Mouse (Mus musculus) urinary bladder, postnatal 36 days (tissue): ENCODE results near the gene Glipr1l3.
"Not testable (repeated sequence)": the region's sequence is repeated elsewhere in the genome, so short reads cannot be mapped to it uniquely, and the experiment has no call there.

Experiments
- DNase-seq, 2 experiments: peaks; one replicate each; pipeline ENCODE4 v3.0.0; 2022; ENCODE audit warnings: low spot score in 2 of 2, mixed read lengths in 1 of 2

Glipr1l3 gene

DNA sequence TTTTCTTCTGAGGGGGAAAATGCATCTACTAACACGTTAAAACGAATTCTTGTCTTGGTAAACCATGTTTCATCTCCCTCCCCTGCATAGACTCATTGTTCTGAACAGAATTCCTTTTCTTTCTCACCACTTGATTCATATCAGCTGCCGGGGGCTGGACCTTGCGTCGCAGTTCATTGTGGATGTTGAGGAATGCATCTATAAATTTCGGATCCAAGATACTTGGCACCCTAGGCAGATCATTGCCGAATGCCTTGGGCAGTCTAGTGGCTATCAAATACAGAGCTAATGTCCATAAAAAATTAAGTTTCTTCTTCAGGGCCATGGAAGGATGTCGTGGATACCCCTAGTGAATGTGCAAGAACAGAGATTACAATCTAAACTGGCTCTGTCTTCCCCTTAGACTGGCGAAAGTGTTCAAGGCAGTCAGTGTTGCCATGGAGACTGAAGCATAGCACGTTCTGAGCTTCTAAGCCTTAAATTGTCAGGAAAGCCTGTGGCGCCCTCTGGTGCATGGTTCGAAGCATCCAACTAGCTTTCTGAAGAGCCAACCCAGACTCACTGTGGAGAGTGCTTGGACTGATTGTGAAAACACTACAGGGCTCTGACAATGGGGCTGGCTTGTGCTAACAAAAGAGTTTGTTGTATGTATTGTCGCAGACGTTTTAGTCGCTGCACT lies at the start of gene Glipr1l3:
Gene Glipr1l3 (minus strand): TSS at position 446 of the 679 bp plus-strand sequence.
- peak; percentile 34 to 35 for DNase-seq

GRCm38 (mm10) chr10:112203463-112203862 lies 43.3 kb upstream of the Glipr1l3 start:
- no peak for DNase-seq

DNA sequence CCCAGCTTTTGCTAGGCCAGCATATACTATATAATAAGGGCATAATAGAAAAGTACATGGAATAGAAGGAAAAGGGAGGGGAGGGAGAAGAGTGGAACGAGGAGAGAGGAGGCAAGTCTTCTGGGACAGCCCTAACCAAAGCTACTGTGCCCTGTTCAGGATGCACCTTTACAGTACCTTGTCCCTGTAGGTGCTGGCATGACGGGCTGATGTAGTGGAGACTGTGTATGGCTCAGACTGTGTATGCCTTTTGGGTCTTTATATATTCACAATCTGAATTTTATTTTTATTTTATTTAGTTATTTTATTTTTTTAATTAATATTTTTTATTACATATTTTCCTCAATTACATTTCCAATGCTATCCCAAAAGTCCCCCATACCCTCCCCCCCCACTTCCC lies 33.8 kb upstream of the Glipr1l3 start:
- DNase-seq: not testable (repeated sequence)

- DNase-seq: not testable (repeated sequence)
These were observed 16.9 kb upstream of the Glipr1l3 start for GRCm38 (mm10) chr10:112177027-112177426.

GRCm38 (mm10) chr10:112163168-112163766 lies 3.1 kb upstream of the Glipr1l3 start, which contains the start of gene Caps2:
Gene Caps2 (plus strand): TSS chr10:112163621.
- DNase-seq: no peak

DNA sequence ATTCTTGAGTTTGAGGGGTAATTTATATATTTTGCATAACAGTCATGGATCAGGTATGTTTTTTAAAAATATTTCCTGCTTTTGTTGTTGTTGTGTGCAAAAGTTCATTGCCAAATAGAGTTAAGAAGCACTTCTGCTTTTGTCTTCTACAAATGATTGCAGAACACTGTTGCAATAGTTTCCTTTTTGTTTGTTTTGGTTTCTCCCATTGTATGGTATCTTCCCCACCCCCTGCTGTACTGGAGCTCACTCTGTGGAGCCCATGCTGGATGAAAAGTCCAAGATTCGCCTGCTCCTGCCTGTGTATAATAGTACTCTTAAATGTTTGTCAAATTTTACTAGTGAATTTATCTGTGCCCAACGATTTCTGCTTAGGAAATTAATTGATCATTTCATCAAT lies 20.3 kb downstream of the Glipr1l3 start:
- DNase-seq: no peak

DNA sequence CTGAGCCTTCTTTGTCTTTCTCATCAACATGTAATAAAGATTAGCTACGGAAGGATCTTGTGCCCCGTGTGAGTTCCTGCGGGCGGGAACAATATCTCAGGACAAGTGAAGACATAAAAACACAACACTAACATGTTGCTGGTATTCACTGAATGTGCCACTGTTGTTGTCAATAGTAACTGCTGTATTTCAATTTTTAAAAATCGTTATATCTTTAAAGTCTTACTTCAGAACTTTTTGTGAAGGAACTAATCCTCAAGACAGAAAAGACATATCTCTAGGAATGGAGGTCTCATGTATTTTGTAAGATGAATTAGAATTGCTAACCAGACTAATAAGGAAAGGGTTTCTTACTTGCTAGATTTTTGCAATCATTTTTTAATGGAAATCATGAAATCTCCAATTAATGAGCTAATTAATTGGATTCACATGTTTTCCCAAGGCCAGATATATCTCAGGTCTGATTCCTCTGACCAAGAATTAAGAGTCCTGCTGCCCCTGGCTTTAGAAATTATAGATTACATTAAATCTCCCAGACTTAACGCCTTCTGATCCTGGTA lies 21.2 kb downstream of the Glipr1l3 start:
- no peak for DNase-seq

DNA sequence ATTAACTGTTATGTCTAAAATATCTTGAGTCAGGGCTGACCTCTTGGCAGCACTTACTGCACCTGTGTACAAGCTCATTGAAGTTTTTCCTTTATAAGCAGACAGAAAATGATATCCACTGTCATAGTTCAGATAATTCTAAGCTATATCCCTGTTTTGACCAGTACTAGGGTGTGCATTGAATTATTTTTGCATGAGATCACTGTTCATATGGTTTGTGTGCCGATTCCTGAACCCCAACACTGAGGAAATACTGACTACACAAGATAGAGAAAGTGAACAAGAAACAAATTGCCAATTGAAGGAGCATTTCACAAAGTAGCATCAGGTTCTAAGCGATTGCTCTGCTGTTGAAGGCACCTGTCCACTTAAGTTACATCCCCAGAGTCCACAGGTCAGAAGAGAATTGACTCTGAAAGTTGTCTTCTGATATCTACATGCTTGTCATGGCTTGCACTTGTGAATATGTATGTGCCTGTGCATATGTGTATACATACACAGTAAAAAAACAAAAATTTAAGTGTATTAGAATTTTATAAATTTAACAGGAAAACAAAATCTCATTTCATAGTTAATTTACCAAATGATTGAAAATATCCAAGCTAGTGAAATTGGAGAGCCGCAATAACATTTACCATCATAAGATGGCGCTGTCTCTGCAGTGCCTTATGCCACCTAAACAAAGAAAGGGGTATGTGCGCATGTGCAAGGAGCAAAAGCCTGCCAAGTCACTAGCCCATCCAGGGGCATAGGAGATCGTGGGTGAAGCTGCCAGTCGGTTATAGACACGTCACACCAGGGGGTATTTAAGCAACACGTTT lies 21.9 kb downstream of the Glipr1l3 start:
- no peak for DNase-seq

- no peak for DNase-seq
These were observed 27.9 kb downstream of the Glipr1l3 start for GRCm38 (mm10) chr10:112132194-112132593.

DNA sequence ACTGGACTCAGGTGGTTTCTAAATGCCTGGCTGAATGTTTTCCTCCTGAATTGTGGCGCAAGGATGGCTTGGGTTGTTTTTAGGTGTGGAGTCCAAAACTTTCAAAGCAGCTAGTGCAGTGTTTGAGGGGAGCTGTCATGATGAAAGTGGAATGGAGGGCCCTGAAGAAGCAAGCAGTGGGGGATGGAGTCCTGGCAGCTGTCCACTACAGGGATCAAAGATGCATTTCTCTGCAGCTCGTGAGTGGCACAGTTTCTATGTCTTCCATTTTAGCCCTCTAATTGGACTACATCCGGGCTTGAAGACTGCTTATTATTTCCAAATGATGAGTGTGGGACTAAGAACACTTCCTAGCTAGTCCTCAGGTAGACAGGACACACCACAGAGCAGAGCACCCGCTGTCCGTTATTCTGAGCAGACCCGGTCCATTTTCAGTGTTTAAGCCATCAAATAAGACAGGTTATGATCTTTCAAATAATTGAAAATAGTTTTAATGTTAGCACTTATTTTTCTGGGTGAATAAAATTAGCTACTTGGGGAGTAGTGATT lies 32.4 kb downstream of the Glipr1l3 start:
- not testable (repeated sequence) for DNase-seq

DNA sequence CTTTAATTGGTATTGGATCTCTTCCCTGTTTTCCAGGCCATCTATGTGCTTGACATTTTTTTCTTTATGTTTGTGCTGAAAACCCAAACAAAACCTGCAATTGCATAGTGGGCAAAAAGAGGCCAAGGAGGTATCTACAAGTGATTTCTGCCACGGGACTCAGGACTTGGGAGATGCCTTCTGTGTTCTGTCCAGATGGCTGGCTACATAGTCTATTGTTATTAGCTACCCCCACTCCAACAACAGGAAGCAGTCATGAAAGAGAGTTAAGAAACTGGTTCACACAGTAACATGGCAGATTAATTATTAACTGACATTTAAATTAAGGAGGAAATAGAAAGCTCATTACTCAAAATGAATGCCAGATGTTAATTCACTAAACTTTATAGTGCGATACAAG lies 35.0 kb downstream of the Glipr1l3 start:
- DNase-seq: not testable (repeated sequence)

GRCm38 (mm10) chr10:112110401-112110800 lies 49.7 kb downstream of the Glipr1l3 start:
- no peak for DNase-seq

GRCm38 (mm10) chr10:112105785-112106184 lies 54.3 kb downstream of the Glipr1l3 start:
- peak; percentile 20 to 30 for DNase-seq
